Comparison of ENCODE assay signal across 8 mouse cellular contexts in the genomic region with DNA sequence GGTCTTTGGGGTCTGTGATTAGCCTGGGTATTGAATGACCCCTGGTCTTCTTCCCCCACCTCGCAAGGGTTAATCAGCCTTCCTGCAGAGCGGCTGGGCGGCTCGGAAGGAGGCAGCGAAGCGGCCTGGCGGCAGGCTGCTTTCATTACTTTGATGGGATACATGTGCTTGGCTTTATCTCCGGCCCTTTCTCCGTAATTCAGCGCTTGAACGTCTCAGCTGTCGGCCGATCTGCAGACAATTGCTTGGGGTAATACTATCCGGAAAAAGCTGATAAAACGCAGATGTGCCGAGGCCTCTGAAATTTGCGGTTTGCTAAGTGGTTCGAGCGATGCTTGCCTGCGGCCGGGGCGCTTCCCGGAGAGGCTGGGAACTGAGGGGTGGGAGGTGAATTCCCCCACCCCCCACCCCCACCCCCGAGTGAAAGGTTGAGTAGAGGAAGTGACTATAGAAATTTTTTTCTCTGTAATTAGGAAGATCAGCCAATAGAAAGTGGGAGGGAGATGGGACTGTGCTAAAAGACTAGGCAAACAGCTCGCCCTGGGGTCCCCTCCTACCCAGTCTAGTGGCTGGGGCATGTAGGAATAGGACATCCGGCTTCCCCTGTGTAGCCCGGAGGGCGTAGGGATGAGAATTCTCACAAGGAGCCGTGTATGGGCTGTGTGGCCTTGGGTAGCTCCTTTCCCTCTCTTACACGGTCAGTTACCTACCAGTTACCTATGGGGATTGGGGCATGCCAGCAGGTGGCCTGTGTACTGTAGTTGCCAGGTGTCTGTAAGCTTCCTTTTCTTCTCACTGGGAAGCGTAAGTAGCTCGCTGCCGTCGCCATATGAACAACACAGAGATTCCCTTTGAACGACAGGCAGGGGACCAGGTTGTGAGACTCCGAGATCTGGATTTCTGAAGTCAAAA.
DNase-seq lines count a peak whose midpoint lies in the region; ATAC-seq and TF ChIP-seq lines count a peak whose summit lies in the region.

No protein-coding gene starts in this region.

- H3K4me1 ChIP-seq in forebrain, embryonic 15.5 days, result peaks cover 41% of the 10 kb centered on the region
- no peaks in the 10 kb centered on the region for H3K4me1 ChIP-seq in intestine, postnatal 0 days (replicated peaks; ENCODE audit: control insufficient read depth, insufficient read depth, low read length)
- peaks cover 10% of the 10 kb centered on the region for H3K4me1 ChIP-seq in neural tube, embryonic 14.5 days (ENCODE audit: control insufficient read depth, insufficient read depth, low read length)

- WGBS in forebrain, embryonic 15.5 days, result 2% methylated on average over 36 of the region's 36 CpGs
- WGBS in intestine, postnatal 0 days, result 5% methylated on average over 36 of the region's 36 CpGs
- WGBS in neural tube, embryonic 14.5 days, result 4% methylated on average over 36 of the region's 36 CpGs

- no peak for TF ChIP-seq CTCF in intestine, postnatal 0 days (IDR thresholded peaks at IDR 0.05; ENCODE audit: low read depth)

- ATAC-seq in forebrain, embryonic 15.5 days (replicated peaks), result 0 out of 2 replicates have a peak, but pooled peaks have one; percentile 17
- ATAC-seq in intestine, postnatal 0 days, result no peak
- peak; percentile 41; the same call in 1 of the 2 replicates for ATAC-seq in neural tube, embryonic 14.5 days (ENCODE audit: low read depth)
- no peak for ATAC-seq in CD4-positive, CD25-positive, alpha-beta regulatory T cell, adult 4 months

- no peaks in the 10 kb centered on the region for H3K9me3 ChIP-seq in forebrain, embryonic 15.5 days
- no peaks in the 10 kb centered on the region for H3K9me3 ChIP-seq in intestine, postnatal 0 days (ENCODE audit: control insufficient read depth)
- H3K9me3 ChIP-seq in neural tube, embryonic 14.5 days (ENCODE audit: control insufficient read depth, low read length), result no peaks in the 10 kb centered on the region

- peak overlapping the region; percentile 18; the same call in 1 of the 2 replicates for H3K9ac ChIP-seq in forebrain, embryonic 15.5 days (replicated peaks)
- no peak overlapping the region for H3K9ac ChIP-seq in intestine, postnatal 0 days (ENCODE audit: low read depth, low read length)
- 0 out of 2 replicates have a peak overlapping the region, but pooled peaks have one; percentile 25 for H3K9ac ChIP-seq in neural tube, embryonic 14.5 days (replicated peaks; ENCODE audit: low read depth, low read length)

- H3K4me2 ChIP-seq in forebrain, embryonic 15.5 days (replicated peaks), result peak overlapping the region; percentile 36
- peak overlapping the region; percentile 51 for H3K4me2 ChIP-seq in intestine, postnatal 0 days (replicated peaks; ENCODE audit: low read depth)
- H3K4me2 ChIP-seq in neural tube, embryonic 14.5 days (ENCODE audit: low read depth, low read length), result peak overlapping the region; percentile 43

- H3K36me3 ChIP-seq in forebrain, embryonic 15.5 days, result no peaks in the 10 kb centered on the region
- no peaks in the 10 kb centered on the region for H3K36me3 ChIP-seq in intestine, postnatal 0 days (ENCODE audit: control insufficient read depth, insufficient read depth)
- H3K36me3 ChIP-seq in neural tube, embryonic 14.5 days (ENCODE audit: control insufficient read depth, insufficient read depth, low read length), result no peaks in the 10 kb centered on the region

- peaks cover 83% of the 10 kb centered on the region for H3K27me3 ChIP-seq in forebrain, embryonic 15.5 days
- H3K27me3 ChIP-seq in intestine, postnatal 0 days (replicated peaks; ENCODE audit: control insufficient read depth, insufficient read depth, low read length), result peaks cover 35% of the 10 kb centered on the region
- peaks cover 18% of the 10 kb centered on the region for H3K27me3 ChIP-seq in neural tube, embryonic 14.5 days (ENCODE audit: control insufficient read depth, insufficient read depth, low read length)

- H3K4me3 ChIP-seq in forebrain, embryonic 15.5 days, result peak overlapping the region; percentile 22
- peak overlapping the region; percentile 20 for H3K4me3 ChIP-seq in intestine, postnatal 0 days (ENCODE audit: low read depth, low read length)
- peak overlapping the region; percentile 17 for H3K4me3 ChIP-seq in neural tube, embryonic 14.5 days (ENCODE audit: low read depth, low read length)

- H3K27ac ChIP-seq in forebrain, embryonic 15.5 days (replicated peaks), result no peak overlapping the region
- H3K27ac ChIP-seq in intestine, postnatal 0 days (ENCODE audit: low read depth, low read length), result no peak overlapping the region
- H3K27ac ChIP-seq in neural tube, embryonic 14.5 days (ENCODE audit: low read depth, low read length), result no peak overlapping the region

- peak; percentile 41 for DNase-seq in kidney, postnatal 14 days
- no peak for DNase-seq in kidney, adult 9 months
- no peak for DNase-seq in left cerebral cortex, adult 18-20 months (ENCODE audit: low spot score in 2 of 2)
- DNase-seq in cerebellum, adult 18-20 months, result no peak

Comparison
In these comparisons a context has a peak if more than half of its experiments do, and no peak if none do; other contexts are left out.
1. ATAC-seq: peak in forebrain, embryonic 15.5 days (single experiment) and neural tube, embryonic 14.5 days (single experiment); none in intestine, postnatal 0 days (single experiment) and CD4-positive, CD25-positive, alpha-beta regulatory T cell, adult 4 months (single experiment).
2. Peak in every context shown above with its lines, with median percentiles within 50 percentile points of each other: H3K4me2 ChIP-seq and H3K4me3 ChIP-seq.